Mouse (Mus musculus) lung, embryonic 14.5 days (tissue): ENCODE data around the gene Duoxa1. TPM values are rescaled to one million over a fixed set of nuclear protein-coding genes. Genes with fewer than 3 reads are reported as not detected.

ENCODE experiments used
- ATAC-seq: fragments of 200-750 bp; cut with Nextera tagmentation; 2 replicates; pipeline ENCODE4 v1.8.0; 2017; ENCODE audit warnings: mild to moderate bottlenecking, moderate TSS enrichment, moderate library complexity; ENCODE audit not compliant: insufficient read depth
- DNase-seq: peaks from one replicate; pipeline ENCODE4 v3.0.0-alpha.2; 2015
- H3K27ac ChIP-seq: fragments of 300-500 bp; sonication (generic); 2 replicates; pipeline ENCODE4 v1.5.1; 2014; ENCODE audit warnings: low read depth, mild to moderate bottlenecking, moderate library complexity
- H3K27me3 ChIP-seq: fragments of 300-500 bp; sonication (generic); 2 replicates; pipeline ENCODE4 v1.6.1; 2014; ENCODE audit warnings: low read length, control low read depth; ENCODE audit not compliant: insufficient read depth
- H3K36me3 ChIP-seq: fragments of 300-500 bp; sonication (generic); 2 replicates; pipeline ENCODE4 v1.6.1; 2014; ENCODE audit warnings: control low read depth; ENCODE audit not compliant: insufficient read depth
- H3K4me1 ChIP-seq: fragments of 300-500 bp; sonication (generic); 2 replicates; pipeline ENCODE4 v1.6.1; 2014; ENCODE audit warnings: antibody characterized with exemption, control low read depth; ENCODE audit not compliant: insufficient read depth
- H3K4me2 ChIP-seq: fragments of 300-500 bp; sonication (generic); 2 replicates; pipeline ENCODE4 v1.6.1; 2014; ENCODE audit warnings: mild to moderate bottlenecking
- H3K4me3 ChIP-seq: fragments of 300-500 bp; sonication (generic); 2 replicates; pipeline ENCODE4 v1.5.1; 2014; ENCODE audit warnings: low read depth, low read length
- H3K9ac ChIP-seq: fragments of 300-500 bp; sonication (generic); 2 replicates; pipeline ENCODE4 v1.6.1; 2014
- H3K9me3 ChIP-seq: fragments of 300-500 bp; sonication (generic); 2 replicates; pipeline ENCODE4 v1.6.1; 2016; ENCODE audit warnings: low read depth, low read length, control low read depth
- CTCF ChIP-seq: IDR thresholded peaks from 2 replicates; pipeline ENCODE4 v1.5.1; 2016; ENCODE audit warnings: antibody characterized with exemption, low read depth
- WGBS: fragments of 180-500 bp; shearing (Covaris S2); extraction: QIAGEN DNeasy Blood & Tissue Kit; methylation state at CpG from one replicate; pipeline ENCODE4 v1.1.7; 2014; 5-methylcytosine and 5-hydroxymethylcytosine counted together
- polyA plus RNA-seq: library from polyadenylated mRNA; unstranded; fragments of >200 nt; fragmentation: Nextera tagmentation; extraction: Ambion mirVana; gene quantifications from 2 replicates; pipeline ENCODE4 v1.2.1, GENCODE M21; 2014

Duoxa1 gene
- polyA plus RNA-seq, 1 experiment from 2014 or later, result not detected

DNA sequence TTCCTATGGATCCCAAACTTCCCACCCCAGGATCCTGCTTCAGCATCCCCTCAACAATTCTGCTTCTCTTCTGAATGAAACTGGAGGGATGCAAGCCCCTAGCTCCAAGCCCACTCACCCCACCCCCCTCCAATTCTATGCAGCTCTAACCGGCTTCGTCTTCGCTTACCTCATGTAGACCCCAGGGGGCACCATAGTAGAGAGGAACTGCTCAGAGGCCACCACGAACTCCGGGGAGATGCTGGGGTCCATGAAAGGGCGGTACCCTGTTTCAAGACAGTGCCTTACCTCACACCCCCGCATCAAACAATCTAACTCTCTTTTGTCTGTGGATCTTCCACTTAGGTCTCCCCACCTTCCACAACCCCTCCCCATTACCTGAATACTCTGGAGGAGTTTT is 18.6 kb downstream of the Duoxa1 start:
- Histone ChIP-seq H3K36me3 (no peaks in the 10 kb centered on the region), H3K27ac (no peak overlapping the region), H3K4me2 (no peak overlapping the region), H3K9ac (no peak overlapping the region), H3K27me3 (peaks cover 58% of the 10 kb centered on the region), H3K4me1 (0 out of 2 replicates have a peak, but pooled peaks cover 6% of the 10 kb centered on the region), H3K4me3 (no peak overlapping the region), H3K9me3 (no peaks in the 10 kb centered on the region)
- peak; percentile 8 for DNase-seq
- no peak for ATAC-seq
- 0 out of 2 replicates have a peak, but pooled peaks have one; percentile 15 for TF ChIP-seq CTCF
- 8% methylated on average over 7 of the region's 7 CpGs for WGBS

GRCm38 (mm10) chr2:122286137-122286536 is 27.4 kb downstream of the Duoxa1 start:
- no peak for TF ChIP-seq CTCF
- Histone ChIP-seq H3K4me1 (no peaks in the 10 kb centered on the region), H3K27ac (no peak overlapping the region), H3K9ac (no peak overlapping the region), H3K4me3 (no peak overlapping the region), H3K36me3 (no peaks in the 10 kb centered on the region), H3K4me2 (no peak overlapping the region), H3K9me3 (no peaks in the 10 kb centered on the region), H3K27me3 (no peaks in the 10 kb centered on the region)
- DNase-seq (peak; percentile 14), ATAC-seq (no peak)
- WGBS, result 46% methylated on average over 7 of the region's 7 CpGs

DNA sequence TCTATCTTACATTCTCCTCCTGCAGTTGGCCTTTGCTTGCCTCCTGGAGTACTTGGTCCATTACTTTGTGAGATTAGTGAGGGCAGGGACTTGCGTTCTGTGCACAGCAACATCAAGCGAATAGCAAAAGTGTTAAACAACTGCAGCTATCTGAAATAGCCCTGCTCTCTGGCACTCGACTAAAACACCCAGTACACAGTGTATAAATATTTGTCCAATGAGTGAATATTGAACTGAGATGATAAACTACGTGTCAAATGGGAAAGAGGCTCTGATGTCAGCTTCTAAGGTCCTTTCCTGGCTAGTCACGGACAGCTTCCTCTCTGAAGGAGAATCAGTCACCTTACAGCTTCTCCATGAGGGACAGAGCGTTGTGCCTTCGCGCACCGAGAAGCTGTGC is 29.4 kb downstream of the Duoxa1 start:
- no peak overlapping the region for H3K4me3 ChIP-seq
- no peaks in the 10 kb centered on the region for H3K9me3 ChIP-seq
- H3K27ac ChIP-seq, result no peak overlapping the region
- no peak overlapping the region for H3K9ac ChIP-seq
- TF ChIP-seq CTCF, result no peak
- no peaks in the 10 kb centered on the region for H3K36me3 ChIP-seq
- no peak for ATAC-seq
- 38% methylated on average over 9 of the region's 9 CpGs for WGBS
- H3K4me1 ChIP-seq, result no peaks in the 10 kb centered on the region
- H3K4me2 ChIP-seq, result no peak overlapping the region
- H3K27me3 ChIP-seq, result no peaks in the 10 kb centered on the region
- DNase-seq, result no peak

DNA sequence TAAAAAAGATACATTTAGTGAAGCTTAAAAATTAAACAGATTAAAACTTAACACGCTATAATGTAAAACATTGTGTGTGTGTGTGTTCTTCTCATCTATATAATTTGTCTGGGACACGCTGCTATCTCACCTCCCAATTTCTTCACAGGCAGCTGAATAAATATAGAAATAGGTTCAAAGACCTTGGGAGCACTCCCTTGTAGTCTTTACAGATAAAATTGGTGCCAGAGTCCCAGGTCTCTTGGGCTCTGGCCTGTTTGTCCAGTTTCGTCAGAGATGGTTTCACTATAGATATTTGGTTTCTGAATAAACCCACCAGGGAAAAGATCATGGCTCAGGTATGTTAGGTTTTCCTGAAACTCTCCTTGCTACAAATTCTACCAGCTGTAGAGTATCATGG is 34.8 kb downstream of the Duoxa1 start:
- ATAC-seq, result no peak
- H3K4me1 ChIP-seq, result no peaks in the 10 kb centered on the region
- H3K9ac ChIP-seq, result no peak overlapping the region
- no peak for DNase-seq
- H3K36me3 ChIP-seq, result no peaks in the 10 kb centered on the region
- WGBS, result 71% methylated on average over 3 of the region's 3 CpGs
- no peaks in the 10 kb centered on the region for H3K27me3 ChIP-seq
- H3K4me3 ChIP-seq, result no peak overlapping the region
- H3K9me3 ChIP-seq, result no peaks in the 10 kb centered on the region
- no peak overlapping the region for H3K4me2 ChIP-seq
- no peak for TF ChIP-seq CTCF
- no peak overlapping the region for H3K27ac ChIP-seq

DNA sequence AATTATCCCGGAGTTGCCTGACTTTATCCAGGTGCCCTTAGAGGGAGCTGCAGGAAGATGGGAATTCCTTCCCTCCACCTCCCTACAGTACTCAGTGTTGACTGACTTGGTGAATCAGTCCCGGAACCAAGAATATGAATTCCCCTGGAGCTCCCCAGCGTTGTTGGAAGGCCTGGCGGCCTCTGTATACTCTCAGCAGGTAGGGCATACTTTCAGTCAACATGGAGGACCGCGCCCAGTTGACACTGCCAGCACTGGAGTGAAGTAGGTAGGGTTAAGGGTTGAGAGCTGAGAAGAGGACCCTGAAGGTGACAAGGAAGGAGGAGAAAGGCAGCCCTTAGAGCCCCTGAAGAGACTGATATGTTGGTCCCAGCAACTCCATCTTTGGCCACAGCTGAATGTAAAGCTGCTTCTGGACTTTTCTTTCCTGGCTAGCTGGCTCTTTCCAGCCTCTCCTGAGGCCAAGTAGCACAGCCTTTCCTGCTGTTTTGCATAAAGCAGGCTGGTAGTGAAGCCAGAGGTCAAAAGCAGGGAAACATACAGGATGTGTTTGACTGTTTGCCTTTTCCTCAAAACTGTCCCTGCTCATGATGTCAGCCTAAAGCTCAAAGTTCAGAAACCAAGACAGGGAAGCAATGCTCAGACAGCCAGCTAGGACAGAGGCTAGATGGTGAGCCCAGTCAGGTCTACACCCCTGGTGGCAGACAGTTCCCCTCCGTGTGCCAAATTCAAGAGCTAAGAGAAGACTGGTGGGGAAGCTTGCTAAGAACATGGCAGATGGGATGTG is 46.9 kb downstream of the Duoxa1 start:
- no peak overlapping the region for H3K4me2 ChIP-seq
- no peak overlapping the region for H3K9ac ChIP-seq
- no peak overlapping the region for H3K27ac ChIP-seq
- no peak for TF ChIP-seq CTCF
- no peaks in the 10 kb centered on the region for H3K9me3 ChIP-seq
- H3K4me3 ChIP-seq, result no peak overlapping the region
- H3K36me3 ChIP-seq, result no peaks in the 10 kb centered on the region
- DNase-seq (no peak), ATAC-seq (no peak)
- H3K4me1 ChIP-seq, result no peaks in the 10 kb centered on the region
- 76% methylated on average over 7 of the region's 7 CpGs for WGBS
- H3K27me3 ChIP-seq, result no peaks in the 10 kb centered on the region

GRCm38 (mm10) chr2:122264690-122265089 is 48.8 kb downstream of the Duoxa1 start:
- H3K36me3 ChIP-seq, result no peaks in the 10 kb centered on the region
- no peak overlapping the region for H3K27ac ChIP-seq
- DNase-seq, result peak; percentile 71
- ATAC-seq, result peak; percentile 28; the same call in 1 of the 2 replicates
- no peak overlapping the region for H3K9ac ChIP-seq
- no peak overlapping the region for H3K4me2 ChIP-seq
- H3K4me3 ChIP-seq, result no peak overlapping the region
- no peak for TF ChIP-seq CTCF
- no peaks in the 10 kb centered on the region for H3K27me3 ChIP-seq
- H3K9me3 ChIP-seq, result no peaks in the 10 kb centered on the region
- WGBS, result 80% methylated on average over 3 of the region's 3 CpGs
- no peaks in the 10 kb centered on the region for H3K4me1 ChIP-seq

GRCm38 (mm10) chr2:122260729-122261128 is 52.8 kb downstream of the Duoxa1 start:
- no peaks in the 10 kb centered on the region for H3K36me3 ChIP-seq
- H3K27me3 ChIP-seq, result no peaks in the 10 kb centered on the region
- no peak for TF ChIP-seq CTCF
- H3K4me3 ChIP-seq, result no peak overlapping the region
- no peak overlapping the region for H3K9ac ChIP-seq
- DNase-seq (no peak), ATAC-seq (no peak)
- no peaks in the 10 kb centered on the region for H3K9me3 ChIP-seq
- H3K4me1 ChIP-seq, result no peaks in the 10 kb centered on the region
- 78% methylated on average over 5 of the region's 5 CpGs for WGBS
- H3K27ac ChIP-seq, result no peak overlapping the region
- H3K4me2 ChIP-seq, result no peak overlapping the region
